Mouse (Mus musculus) layer of hippocampus, postnatal 36 days (tissue): ENCODE measurements around the gene Dnmt1. TPM values are rescaled to one million over a fixed set of nuclear protein-coding genes. Genes with fewer than 3 reads are reported as not detected.

ENCODE experiments used
- DNase-seq, 2 experiments: peaks; one replicate each; pipeline ENCODE4 v3.0.0; 2022
- total RNA-seq, 2 experiments: library from RNA; stranded (reverse); gene quantifications; 2 replicates each; pipeline ENCODE4 v1.2.3; 2021

Gene Dnmt1
- total RNA-seq, 2 experiments from 2014 or later: 34.0 to 35.1 TPM

GRCm38 (mm10) chr9:20916160-20916559 is 43.5 kb downstream of the Dnmt1 start:
- DNase-seq: no peak

GRCm38 (mm10) chr9:20909948-20910347 is 49.7 kb downstream of the Dnmt1 start:
- DNase-seq: no peak

- DNase-seq: no peak
Observed at GRCm38 (mm10) chr9:20902174-20902491, 57.6 kb downstream of the Dnmt1 start.

- no peak for DNase-seq
Observed at GRCm38 (mm10) chr9:20901466-20902173, 58.1 kb downstream of the Dnmt1 start.

GRCm38 (mm10) chr9:20898511-20899073 is 61.1 kb downstream of the Dnmt1 start, which contains the start of gene Eif3g:
Eif3g (minus strand) TSS chr9:20898623.
- peak; percentile 80 to 81 for DNase-seq

- no peak for DNase-seq
Observed at GRCm38 (mm10) chr9:20897736-20898510, 61.8 kb downstream of the Dnmt1 start.

- DNase-seq: no peak
Observed at GRCm38 (mm10) chr9:20895382-20895781, 64.3 kb downstream of the Dnmt1 start.

GRCm38 (mm10) chr9:20894629-20895028 is 65.1 kb downstream of the Dnmt1 start:
- no peak for DNase-seq

- DNase-seq: no peak
Observed at GRCm38 (mm10) chr9:20893590-20894343, 65.9 kb downstream of the Dnmt1 start.

- no peak for DNase-seq
Observed at GRCm38 (mm10) chr9:20893069-20893468, 66.6 kb downstream of the Dnmt1 start.

- DNase-seq: no peak
Observed at GRCm38 (mm10) chr9:20892104-20892653, 67.5 kb downstream of the Dnmt1 start.

- no peak for DNase-seq
Observed at GRCm38 (mm10) chr9:20891339-20892103, 68.2 kb downstream of the Dnmt1 start.

GRCm38 (mm10) chr9:20890411-20890810 is 69.3 kb downstream of the Dnmt1 start:
- no peak for DNase-seq

- DNase-seq: no peak
Observed at GRCm38 (mm10) chr9:20889185-20890141, 70.2 kb downstream of the Dnmt1 start.

GRCm38 (mm10) chr9:20888386-20888765 is 71.3 kb downstream of the Dnmt1 start:
- no peak for DNase-seq

GRCm38 (mm10) chr9:20887704-20888385 is 71.8 kb downstream of the Dnmt1 start, which contains the start of gene Ppan:
Ppan (plus strand) TSS chr9:20888175.
- DNase-seq: peak; percentile 95

GRCm38 (mm10) chr9:20887191-20887590 is 72.5 kb downstream of the Dnmt1 start:
- no peak for DNase-seq

- DNase-seq: no peak
Observed at GRCm38 (mm10) chr9:20886563-20886962, 73.1 kb downstream of the Dnmt1 start.

GRCm38 (mm10) chr9:20879097-20879792 is 80.4 kb downstream of the Dnmt1 start, which contains the start of gene Angptl6:
Angptl6 (minus strand) TSS chr9:20879727.
- DNase-seq: no peak
